Mouse (Mus musculus) megakaryocyte-erythroid progenitor cell, adult 5-6 weeks (primary cell): ENCODE results near the gene Celf5. TPM values are rescaled to one million over a fixed set of nuclear protein-coding genes. Genes with fewer than 3 reads are reported as not detected.

Experiments used
- ATAC-seq: replicated peaks from 2 replicates; pipeline ENCODE4 v1.8.0; 2016; ENCODE audit warnings: mild to moderate bottlenecking, inconsistent platforms; ENCODE audit not compliant: severe bottlenecking, poor library complexity, low FRiP score, low TSS enrichment
- total RNA-seq, 2 experiments: library from RNA; stranded (forward) in 1 of 2; stranded (reverse) in 1 of 2; fragments of 200-1000, 215-1000 nt in 1 of 2; fragments of >200 nt in 1 of 2; fragmentation: Nextera tagmentation in 1 of 2; gene quantifications; 2 replicates each; pipeline ENCODE4 v1.2.3; 2014 to 2017

Gene Celf5
- total RNA-seq, 2 experiments from 2014 or later: not detected

DNA sequence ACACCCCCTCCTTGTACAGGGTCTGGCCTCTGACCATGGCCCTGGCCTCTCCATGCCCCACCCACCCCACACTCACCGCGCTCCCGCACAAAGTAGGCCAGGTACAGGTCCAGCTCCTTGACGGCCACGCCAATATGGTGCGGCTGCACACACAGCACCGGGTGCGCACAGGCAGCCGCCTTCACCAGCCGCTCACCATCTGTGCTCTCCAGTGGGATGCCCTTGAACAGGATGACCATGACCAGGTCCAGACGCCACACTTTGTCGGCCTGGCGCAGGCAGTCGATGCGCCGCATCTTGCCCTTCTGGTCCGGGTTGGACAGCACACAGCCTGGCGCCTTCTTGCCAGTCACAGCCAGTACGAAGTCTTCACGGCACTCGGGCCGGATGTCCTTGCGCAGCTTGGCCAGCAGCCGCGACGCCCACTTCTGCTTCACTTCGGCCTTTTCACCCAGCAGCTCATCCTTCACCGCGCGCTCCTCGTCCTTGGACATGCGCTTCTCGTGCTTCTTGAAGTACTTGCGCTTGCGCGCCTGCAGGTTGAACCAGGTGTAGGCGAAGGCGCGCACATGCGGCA is 62.2 kb downstream of the Celf5 start:
- no peak for ATAC-seq

- no peak for ATAC-seq
These were observed 63.2 kb downstream of the Celf5 start for GRCm38 (mm10) chr10:81419111-81419928.

GRCm38 (mm10) chr10:81418216-81419070 is 64.1 kb downstream of the Celf5 start:
- ATAC-seq: no peak

DNA sequence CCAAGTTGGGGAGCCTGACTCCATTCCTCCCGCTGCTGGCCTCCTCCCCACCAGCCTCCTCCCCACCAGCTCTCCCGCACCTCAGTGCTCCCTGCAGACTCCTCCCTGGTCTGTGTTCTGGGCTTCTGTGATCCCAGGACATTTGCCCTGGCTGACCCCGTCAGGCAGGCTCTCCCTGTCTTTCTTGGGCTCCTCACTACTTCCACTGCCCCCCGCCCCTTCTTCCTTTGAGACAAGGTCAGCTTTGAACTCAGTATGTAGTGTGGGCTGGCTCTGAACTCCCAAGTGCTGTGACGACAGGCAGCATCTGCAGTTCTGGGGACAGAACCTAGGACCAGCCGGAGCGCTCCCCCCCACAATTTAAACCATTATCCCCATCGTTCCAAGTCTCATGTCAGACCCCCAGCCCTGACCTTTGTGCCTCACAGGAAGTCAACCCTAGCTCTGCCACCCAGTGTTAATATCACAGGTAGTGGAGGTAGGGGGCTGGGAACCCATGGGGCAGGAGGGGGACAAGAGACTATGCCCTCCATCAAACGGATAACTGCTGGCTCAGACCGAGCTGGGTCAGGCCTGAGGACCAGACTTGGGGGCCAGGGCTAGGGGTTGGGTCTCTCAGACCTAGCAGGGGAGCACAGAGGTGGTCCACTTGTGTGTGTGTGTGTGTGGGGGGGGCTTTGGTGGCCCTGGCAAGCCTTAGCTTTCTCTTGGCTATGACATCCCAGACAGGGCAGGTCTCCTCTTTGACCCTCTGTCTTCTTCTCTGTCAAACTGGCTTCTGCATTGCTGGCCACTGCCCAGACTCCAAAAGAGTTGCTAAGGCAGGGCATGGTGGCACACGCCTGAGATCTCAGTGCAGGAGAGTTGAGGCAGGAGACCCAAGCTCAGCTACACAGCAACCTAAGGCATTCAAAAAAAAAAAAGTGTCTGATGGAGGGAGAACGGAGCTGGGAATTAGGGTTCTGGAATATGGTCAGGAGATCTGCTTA is 65.0 kb downstream of the Celf5 start:
- no peak for ATAC-seq

GRCm38 (mm10) chr10:81416581-81417226 is 65.8 kb downstream of the Celf5 start:
- ATAC-seq: peak; percentile 57

DNA sequence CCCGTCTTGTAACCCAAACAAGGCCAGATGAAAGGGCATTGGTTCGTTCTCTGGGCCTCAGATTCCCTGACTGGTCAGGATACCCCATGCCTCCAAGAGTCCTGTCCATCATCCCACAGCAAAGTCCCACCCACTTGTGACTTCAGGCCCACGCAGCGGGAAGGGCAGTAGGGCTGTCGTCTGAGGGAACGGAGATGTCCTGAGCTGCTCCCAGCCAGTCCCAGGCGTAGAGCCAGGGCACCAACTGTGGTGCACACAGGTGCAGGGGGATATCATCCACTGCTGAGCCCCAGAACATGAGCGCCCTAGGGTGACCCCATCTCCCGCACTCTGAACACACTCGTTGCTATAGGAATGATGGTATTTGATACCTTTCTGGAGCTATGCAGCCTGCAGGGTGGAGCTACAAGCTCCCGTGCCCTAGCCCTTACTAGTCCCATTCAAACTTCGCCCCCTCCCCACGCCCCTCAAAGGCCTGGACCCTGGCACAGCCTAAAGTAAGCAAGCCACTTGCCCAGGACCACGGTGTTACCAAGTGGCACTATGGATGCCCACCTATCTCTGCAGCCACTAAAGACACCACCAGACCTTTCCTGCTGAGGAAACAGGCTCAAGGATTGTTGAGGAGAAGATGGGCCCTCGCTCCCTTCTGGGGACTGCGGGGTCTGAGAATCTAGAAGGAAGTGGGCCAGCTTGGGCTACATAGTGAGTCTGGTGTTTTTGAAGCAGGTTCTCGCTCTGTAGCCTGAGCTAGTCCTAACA is 66.8 kb downstream of the Celf5 start:
- no peak for ATAC-seq

DNA sequence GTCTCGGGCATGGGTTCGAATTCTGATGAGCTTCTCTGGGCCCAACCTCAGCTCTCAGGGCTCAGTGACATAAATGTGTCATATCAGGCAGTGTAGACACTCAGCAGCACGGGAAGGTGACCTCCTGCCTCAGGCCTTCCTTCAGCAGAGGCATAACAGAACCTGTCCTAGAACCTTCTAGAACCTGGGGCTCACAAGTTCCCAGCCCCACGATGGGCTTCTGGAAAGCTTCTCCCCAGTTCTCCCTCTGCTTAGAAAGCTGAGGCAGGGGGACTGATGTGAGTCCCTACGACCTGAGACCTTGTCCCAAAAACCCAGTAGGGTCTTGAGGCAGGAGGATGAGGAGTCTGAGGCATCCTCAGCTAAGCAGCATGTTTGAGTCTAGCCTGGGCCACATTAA is 67.4 kb downstream of the Celf5 start:
- ATAC-seq: no peak

DNA sequence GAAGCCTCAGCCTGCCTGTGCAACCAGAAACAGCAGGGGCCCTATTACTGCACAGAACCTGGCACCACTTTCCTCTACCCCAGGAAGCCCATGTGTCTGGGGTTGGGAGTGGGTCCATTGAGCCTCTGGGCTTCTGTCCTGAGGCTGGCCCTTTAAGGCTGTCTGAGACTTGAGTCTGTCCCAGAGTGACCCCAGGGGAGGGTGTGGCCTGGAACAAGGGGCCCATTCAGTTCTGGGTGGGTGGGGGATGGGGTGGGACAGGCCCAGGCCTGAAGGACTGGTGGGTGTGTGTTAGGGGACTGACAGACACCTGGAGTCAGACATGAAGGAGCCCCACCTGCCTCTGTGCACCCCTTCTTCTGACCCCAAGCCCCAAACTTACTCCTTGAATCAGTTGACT is 67.8 kb downstream of the Celf5 start:
- ATAC-seq: no peak

DNA sequence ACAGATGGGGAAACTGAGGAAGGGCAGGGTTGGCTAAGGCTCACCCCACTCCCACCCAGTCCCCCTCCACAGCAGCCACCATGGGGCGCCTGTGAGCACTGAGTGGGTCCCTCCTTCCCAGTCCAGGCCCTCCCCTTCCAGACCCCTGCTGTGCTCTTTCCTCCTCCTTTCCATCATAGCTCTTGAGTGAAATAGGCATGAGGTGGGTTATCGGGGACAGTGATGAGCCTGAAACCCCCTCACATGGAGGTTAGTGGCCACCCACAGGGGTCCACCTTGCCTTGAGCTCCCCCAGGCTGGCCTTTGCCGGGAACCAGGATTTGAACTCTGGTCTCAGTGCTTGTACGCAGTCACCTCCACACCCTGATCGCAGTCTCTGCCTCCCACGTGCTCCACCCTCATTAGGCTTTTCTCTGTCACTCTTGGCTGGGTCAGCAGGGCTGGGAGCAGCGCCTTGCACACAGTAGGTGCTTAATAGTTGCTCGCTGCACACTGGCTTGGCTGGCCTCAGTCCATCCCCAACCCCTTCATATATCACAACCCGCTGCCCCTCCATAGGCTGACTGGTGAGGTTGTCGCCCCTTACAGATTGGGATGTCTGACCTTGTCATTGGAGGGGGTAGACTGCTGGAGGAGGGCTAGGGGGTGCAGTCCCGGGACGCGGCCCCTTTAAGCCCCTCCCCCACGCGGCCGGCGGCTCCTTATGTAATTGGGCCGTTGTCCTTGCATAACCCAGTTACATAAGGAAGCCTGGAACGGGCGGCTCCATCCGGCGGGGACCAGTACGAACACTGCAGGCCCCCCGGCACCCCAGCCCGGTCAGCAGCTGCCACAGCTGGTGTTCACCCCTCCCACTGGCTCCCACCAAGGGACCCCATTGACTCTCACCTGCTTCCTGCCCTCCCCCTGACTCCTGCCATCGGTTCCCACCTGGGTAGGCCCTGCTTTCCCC is 68.9 kb downstream of the Celf5 start:
- ATAC-seq: no peak

DNA sequence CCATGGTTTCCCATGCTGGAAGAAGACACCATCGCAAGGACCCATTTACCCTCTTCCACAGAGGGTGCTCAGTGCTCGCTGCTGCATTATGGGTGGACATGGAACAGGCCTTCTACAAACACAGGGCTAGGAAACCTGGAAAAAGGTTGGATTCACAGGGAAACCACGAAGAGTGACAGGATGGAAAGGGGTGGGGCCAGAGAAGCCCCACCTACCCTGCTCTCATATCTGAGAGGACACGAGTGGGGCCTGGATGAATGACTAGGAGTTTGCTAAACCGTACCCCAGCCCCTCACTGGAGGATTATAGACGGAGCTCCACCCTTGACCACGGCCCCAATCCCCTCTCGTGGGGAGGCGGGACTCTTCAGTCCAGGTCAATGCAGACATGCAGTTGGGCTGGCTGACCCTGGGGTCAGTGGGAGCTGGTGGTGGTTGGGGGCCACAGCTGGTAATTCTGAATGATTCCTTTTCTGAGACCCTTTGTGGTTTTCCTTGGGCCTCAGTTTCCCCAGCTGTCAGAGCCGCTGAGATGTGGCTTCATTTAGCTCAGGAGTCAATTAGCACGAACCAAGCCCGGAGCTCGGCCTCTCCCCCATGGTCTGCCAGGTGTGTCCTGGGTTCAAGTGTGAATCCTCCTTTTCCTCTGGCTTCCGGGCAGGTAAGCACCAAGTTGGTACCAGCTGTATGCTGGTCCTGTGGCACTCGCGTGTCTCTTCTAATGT is 69.8 kb downstream of the Celf5 start:
- no peak for ATAC-seq

- no peak for ATAC-seq
These were observed 70.8 kb downstream of the Celf5 start for GRCm38 (mm10) chr10:81411471-81412400.

DNA sequence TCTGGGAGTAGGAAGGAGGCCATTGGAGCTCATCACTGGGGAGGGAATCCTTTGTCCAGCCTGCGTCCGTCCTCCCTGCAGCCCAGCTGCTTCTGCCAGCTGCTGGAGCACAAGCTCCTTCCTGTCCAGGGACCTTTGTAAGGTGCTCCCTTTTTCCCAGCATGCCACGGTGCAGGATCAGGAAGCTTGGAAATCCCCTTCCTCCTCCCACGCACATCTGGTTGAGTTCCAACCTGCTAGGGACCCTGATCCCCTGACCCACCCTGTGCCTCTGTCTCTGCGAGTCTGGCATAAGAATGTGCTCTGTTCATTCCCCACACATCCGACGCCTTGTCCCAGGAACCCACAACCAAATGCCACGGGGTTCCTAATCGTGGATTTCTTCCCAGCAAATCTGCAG is 71.5 kb downstream of the Celf5 start:
- no peak for ATAC-seq

DNA sequence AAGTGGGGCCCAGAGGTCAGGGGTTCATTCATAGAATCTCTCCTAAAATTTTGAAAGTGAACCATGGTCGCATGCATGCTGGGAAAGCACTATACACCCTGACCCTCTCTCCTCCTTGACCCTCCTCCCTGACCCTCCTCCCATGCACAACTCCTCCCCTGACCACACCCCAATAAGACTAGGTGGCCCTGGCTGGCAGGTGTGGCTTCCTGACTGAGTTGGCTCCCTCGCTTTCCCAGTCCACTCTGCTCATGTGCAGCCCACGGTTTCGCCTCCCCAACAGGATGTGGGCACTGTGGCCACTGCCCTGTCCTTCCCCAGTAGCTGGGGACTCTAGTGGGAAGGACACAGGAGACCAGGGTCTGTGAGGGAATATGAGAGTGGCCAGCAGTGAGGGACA is 72.2 kb downstream of the Celf5 start:
- ATAC-seq: no peak

- ATAC-seq: no peak
These were observed 73.2 kb downstream of the Celf5 start for GRCm38 (mm10) chr10:81409330-81409729.
